Mouse (Mus musculus) intestine, postnatal 0 days (tissue): Measurements from ENCODE around the gene Tomm40. TPM values are rescaled to one million over a fixed set of nuclear protein-coding genes. Genes with fewer than 3 reads are reported as not detected.

Experiments
- ATAC-seq: fragments of 200-750 bp; cut with Nextera tagmentation; 2 replicates; pipeline ENCODE4 v1.8.0; 2017; ENCODE audit warnings: mild to moderate bottlenecking, moderate TSS enrichment, moderate library complexity
- H3K27ac ChIP-seq: fragments of 300-500 bp; sonication (generic); 2 replicates; pipeline ENCODE4 v1.5.1; 2014; ENCODE audit warnings: mild to moderate bottlenecking, low read depth, low read length, moderate library complexity
- H3K27me3 ChIP-seq: fragments of 300-500 bp; sonication (generic); replicated peaks from 2 replicates; pipeline ENCODE4 v1.6.1; 2014; ENCODE audit warnings: low read length, mixed read lengths; ENCODE audit not compliant: control insufficient read depth, insufficient read depth
- H3K36me3 ChIP-seq: fragments of 300-500 bp; sonication (generic); 2 replicates; pipeline ENCODE4 v1.6.1; 2014; ENCODE audit warnings: mild to moderate bottlenecking, moderate library complexity; ENCODE audit not compliant: control insufficient read depth, insufficient read depth
- H3K4me1 ChIP-seq: fragments of 300-500 bp; sonication (generic); replicated peaks from 2 replicates; pipeline ENCODE4 v1.6.1; 2014; ENCODE audit warnings: antibody characterized with exemption, low read length, mixed read lengths; ENCODE audit not compliant: control insufficient read depth, insufficient read depth
- H3K4me2 ChIP-seq: fragments of 300-500 bp; sonication (generic); replicated peaks from 2 replicates; pipeline ENCODE4 v1.6.1; 2014; ENCODE audit warnings: low read depth, mild to moderate bottlenecking, moderate library complexity
- H3K4me3 ChIP-seq: fragments of 300-500 bp; sonication (generic); 2 replicates; pipeline ENCODE4 v1.5.1; 2014; ENCODE audit warnings: low read depth, low read length
- H3K9ac ChIP-seq: fragments of 300-500 bp; sonication (generic); 2 replicates; pipeline ENCODE4 v1.6.1; 2014; ENCODE audit warnings: mild to moderate bottlenecking, low read depth, low read length
- H3K9me3 ChIP-seq: fragments of 300-500 bp; sonication (generic); 2 replicates; pipeline ENCODE4 v1.6.1; 2016; ENCODE audit warnings: mixed run types; ENCODE audit not compliant: control insufficient read depth
- CTCF ChIP-seq: sonication (generic); IDR thresholded peaks from 2 replicates; pipeline ENCODE4 v1.5.1; 2016; ENCODE audit warnings: low read depth, mild to moderate bottlenecking, control low read depth, antibody characterized with exemption, moderate library complexity
- WGBS: fragments of 180-500 bp; shearing (Covaris S2); extraction: QIAGEN DNeasy Blood & Tissue Kit; methylation state at CpG from one replicate; pipeline ENCODE4 v1.1.7; 2014; 5-methylcytosine and 5-hydroxymethylcytosine counted together
- polyA plus RNA-seq: library from polyadenylated mRNA; unstranded; fragments of >200 nt; fragmentation: Nextera tagmentation; extraction: Ambion mirVana; gene quantifications from 2 replicates; pipeline ENCODE4 v1.2.1, GENCODE M21; 2015

Tomm40 gene
- polyA plus RNA-seq = 80.1 and 85.5 TPM in 2 replicates

- Histone ChIP-seq H3K4me1 (no peaks in the 10 kb centered on the region; the same call in 1 of the 2 replicates), H3K9ac (peak within 1 kb of the TSS; percentile 70), H3K36me3 (peaks cover 47% of the 10 kb centered on the region), H3K27ac (peak within 1 kb of the TSS; percentile 80), H3K4me2 (peak within 1 kb of the TSS; percentile 75), H3K4me3 (peak within 1 kb of the TSS; percentile 80), H3K9me3 (no peaks in the 10 kb centered on the region), H3K27me3 (no peaks in the 10 kb centered on the region)
- under 1% methylated on average over 48 of the region's 59 CpGs for WGBS
- no peak for TF ChIP-seq CTCF
- ATAC-seq = peak; percentile 99
These were observed at the start of gene Tomm40 for GRCm38 (mm10) chr7:19715239-19716054. TSS of gene Tomm40 (minus strand) at chr7:19715438.

DNA sequence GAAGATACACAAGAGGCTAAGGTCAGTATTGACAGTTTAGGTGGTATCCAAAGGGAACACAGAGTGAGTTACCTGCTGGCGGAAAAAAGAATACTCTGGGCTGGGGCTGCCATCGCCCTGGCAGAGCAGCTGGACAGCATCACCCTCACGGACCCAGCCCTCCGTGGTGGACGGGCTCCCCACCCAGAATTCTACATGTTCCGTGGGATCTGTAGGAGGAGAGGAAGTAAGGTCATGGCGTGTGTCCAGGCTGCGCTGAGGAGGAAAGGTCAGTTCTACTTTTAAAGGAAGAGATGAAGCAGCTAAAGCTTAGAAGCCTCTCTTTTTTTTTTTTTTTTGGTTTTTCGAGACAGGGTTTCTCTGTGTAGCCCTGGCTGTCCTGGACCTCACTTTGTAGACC lies 49.3 kb upstream of the Tomm40 start:
- no peaks in the 10 kb centered on the region for H3K9me3 ChIP-seq
- H3K4me2 ChIP-seq = no peak overlapping the region
- ATAC-seq = no peak
- H3K27me3 ChIP-seq = no peaks in the 10 kb centered on the region
- no peak overlapping the region for H3K4me3 ChIP-seq
- TF ChIP-seq CTCF = no peak
- no peak overlapping the region for H3K9ac ChIP-seq
- H3K27ac ChIP-seq = no peak overlapping the region
- peaks cover 10% of the 10 kb centered on the region; the same call in 1 of the 2 replicates for H3K36me3 ChIP-seq
- WGBS = 84% methylated on average over 8 of the region's 9 CpGs
- no peaks in the 10 kb centered on the region for H3K4me1 ChIP-seq

DNA sequence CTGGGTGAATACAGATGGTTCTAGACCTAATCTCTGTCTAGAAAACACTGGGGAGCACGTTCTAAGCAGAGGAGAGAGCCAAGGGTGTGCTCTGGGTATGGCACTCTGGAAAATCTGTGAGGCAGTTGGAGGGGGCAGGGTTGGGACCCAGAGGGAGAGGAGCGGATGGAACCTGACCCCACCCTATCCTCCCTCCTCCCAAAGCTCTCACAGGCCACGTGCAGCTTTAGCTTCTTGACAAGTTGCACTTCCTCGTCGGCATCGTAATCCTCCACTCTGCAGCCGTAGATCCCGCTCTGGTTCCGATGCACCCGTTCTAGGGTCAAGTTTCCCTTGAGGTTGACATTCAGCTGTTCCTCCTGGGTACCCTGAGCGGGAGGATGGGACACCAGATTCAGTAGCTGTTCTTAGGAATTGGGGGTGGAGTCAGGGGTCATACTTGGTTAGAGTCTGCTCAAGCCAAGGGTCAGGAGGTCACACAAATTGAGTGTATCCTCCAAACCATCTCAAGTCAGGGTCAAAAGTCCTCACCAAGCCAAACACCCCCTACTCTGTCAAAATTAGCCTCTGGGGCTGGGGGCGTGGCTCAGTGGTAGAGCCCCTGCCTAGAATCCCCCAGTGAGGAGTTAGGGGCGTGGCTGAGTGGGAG lies 48.7 kb upstream of the Tomm40 start:
- TF ChIP-seq CTCF = no peak
- H3K9me3 ChIP-seq = no peaks in the 10 kb centered on the region
- no peak overlapping the region for H3K4me2 ChIP-seq
- no peaks in the 10 kb centered on the region for H3K27me3 ChIP-seq
- H3K27ac ChIP-seq = no peak overlapping the region
- no peak overlapping the region for H3K9ac ChIP-seq
- H3K4me1 ChIP-seq = no peaks in the 10 kb centered on the region
- no peak overlapping the region for H3K4me3 ChIP-seq
- 82% methylated on average over 13 of the region's 13 CpGs for WGBS
- no peak for ATAC-seq
- H3K36me3 ChIP-seq = peaks cover 10% of the 10 kb centered on the region; the same call in 1 of the 2 replicates

GRCm38 (mm10) chr7:19762283-19762682 lies 47.0 kb upstream of the Tomm40 start:
- H3K9ac ChIP-seq = no peak overlapping the region
- H3K27me3 ChIP-seq = no peaks in the 10 kb centered on the region
- TF ChIP-seq CTCF = no peak
- H3K4me2 ChIP-seq = no peak overlapping the region
- H3K9me3 ChIP-seq = no peaks in the 10 kb centered on the region
- WGBS = 74% methylated on average over 11 of the region's 11 CpGs
- H3K4me1 ChIP-seq = no peaks in the 10 kb centered on the region
- H3K4me3 ChIP-seq = no peak overlapping the region
- no peak overlapping the region for H3K27ac ChIP-seq
- H3K36me3 ChIP-seq = peaks cover 10% of the 10 kb centered on the region
- no peak for ATAC-seq

DNA sequence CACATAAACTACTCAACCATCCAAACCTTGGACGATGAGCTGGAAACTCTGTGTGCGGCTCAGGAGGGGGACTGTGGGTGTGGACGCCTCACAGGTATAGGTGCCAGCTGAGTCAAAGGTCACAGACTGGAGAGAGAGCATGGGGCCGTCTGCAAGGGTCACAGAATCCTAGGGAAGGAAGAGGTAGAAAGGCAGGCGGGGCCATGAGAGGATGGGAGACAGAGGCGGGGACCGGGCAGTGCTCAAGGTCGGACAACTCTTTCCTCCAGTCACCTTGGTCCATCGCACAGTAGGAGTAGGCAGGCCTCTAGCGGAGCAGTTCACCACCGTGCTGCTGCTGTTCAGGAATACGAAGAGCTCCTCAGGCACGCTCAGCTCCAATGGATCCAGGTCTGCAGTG lies 44.8 kb upstream of the Tomm40 start:
- peaks cover 10% of the 10 kb centered on the region for H3K36me3 ChIP-seq
- WGBS = 63% methylated on average over 13 of the region's 13 CpGs
- H3K4me2 ChIP-seq = no peak overlapping the region
- no peaks in the 10 kb centered on the region for H3K4me1 ChIP-seq
- H3K9ac ChIP-seq = no peak overlapping the region
- no peak overlapping the region for H3K4me3 ChIP-seq
- H3K27ac ChIP-seq = no peak overlapping the region
- no peak for TF ChIP-seq CTCF
- ATAC-seq = no peak
- H3K9me3 ChIP-seq = no peaks in the 10 kb centered on the region
- H3K27me3 ChIP-seq = no peaks in the 10 kb centered on the region

- no peak overlapping the region for H3K4me2 ChIP-seq
- H3K9me3 ChIP-seq = no peaks in the 10 kb centered on the region
- peaks cover 5% of the 10 kb centered on the region for H3K36me3 ChIP-seq
- H3K27me3 ChIP-seq = no peaks in the 10 kb centered on the region
- no peak overlapping the region for H3K9ac ChIP-seq
- WGBS = 86% methylated on average over 13 of the region's 13 CpGs
- no peak overlapping the region for H3K4me3 ChIP-seq
- TF ChIP-seq CTCF = no peak
- peaks cover 2% of the 10 kb centered on the region; the same call in 1 of the 2 replicates for H3K4me1 ChIP-seq
- no peak overlapping the region for H3K27ac ChIP-seq
- ATAC-seq = no peak
These were observed 43.4 kb upstream of the Tomm40 start for GRCm38 (mm10) chr7:19758623-19759022.
